Mouse (Mus musculus) heart, postnatal 0 days (tissue): ENCODE measurements around the gene Spink8.

Experiments
- CTCF ChIP-seq: IDR thresholded peaks from 2 replicates; pipeline ENCODE4 v1.5.1; 2016; ENCODE audit warnings: antibody characterized with exemption, control low read depth, low read depth
- EP300 ChIP-seq: IDR thresholded peaks from 2 replicates; pipeline ENCODE4 v1.6.1; 2016; ENCODE audit warnings: antibody characterized with exemption, low read depth

DNA sequence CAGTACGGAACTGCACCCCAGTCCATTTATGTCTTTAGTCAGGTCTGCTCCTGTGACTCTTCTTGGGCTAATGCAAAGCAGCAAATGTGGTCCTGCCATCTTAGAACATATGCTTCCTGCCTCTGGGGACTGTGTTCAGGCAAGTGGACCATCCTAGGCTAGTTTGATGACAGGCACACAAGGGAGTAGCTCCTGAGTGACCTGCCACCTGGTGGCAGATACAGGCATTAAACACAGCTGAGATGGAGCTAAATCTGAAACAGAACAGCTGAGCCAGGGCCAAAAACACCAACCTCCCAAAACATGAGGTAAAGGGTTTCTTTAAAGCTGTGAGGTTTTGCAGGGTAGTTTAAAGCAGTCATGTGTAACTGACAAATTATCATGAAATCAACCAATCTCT is 14.0 kb upstream of the Spink8 start:
- TF ChIP-seq CTCF (peak; percentile 47), EP300 (no peak)
